Mouse (Mus musculus): ENCODE data around the gene Gje1. TPM values are rescaled to one million over a fixed set of nuclear protein-coding genes. Genes with fewer than 3 reads are reported as not detected.

The Gje1 gene
- total and polyA plus RNA-seq, 3 experiments, result not detected

- Histone ChIP-seq H3K27ac (ENCODE audit: insufficient read depth, low read depth) (no peak overlapping the region), H3K4me1 (ENCODE audit: control insufficient read depth in 1 of 2, insufficient read depth in 2 of 2) (no peaks in the 10 kb centered on the region), H3K79me2 (replicated peaks; ENCODE audit: control insufficient read depth, extremely low read depth, insufficient read depth, poor library complexity, severe bottlenecking) (no peaks in the 10 kb centered on the region), H3K36me3 (replicated peaks in 1 of 2; ENCODE audit: control insufficient read depth in 1 of 2, insufficient read depth in 1 of 2, low read length in 1 of 2) (peaks cover 21 to 43% of the 10 kb centered on the region in 2 experiments), H3K27me3 (replicated peaks) (no peaks in the 10 kb centered on the region), H3K4me2 (ENCODE audit: insufficient read depth, low read depth, poor library complexity, severe bottlenecking) (no peak overlapping the region), H3K4me3 (replicated peaks in 1 of 3; ENCODE audit: low read depth in 2 of 3, low read length in 2 of 3, poor library complexity in 1 of 3) (no peak overlapping the region), H3K9ac (ENCODE audit: insufficient read depth, low read depth) (no peak overlapping the region), H3K9me3 (replicated peaks; ENCODE audit: low read length) (no peaks in the 10 kb centered on the region)
- dilution Hi-C loops (cut with MboI; ENCODE audit: extremely low pct_ligation_motif_present, extremely low pct_unique_long_range_greater_than_20kb, low sequenced_read_pairs), result no loop called here
- TF ChIP-seq MAX (IDR thresholded peaks at IDR 0.05; ENCODE audit: low read length), result no peak
- in situ Hi-C loops (cut with MboI; ENCODE audit: low pct_ligation_motif_present, low pct_unique_long_range_greater_than_20kb, low sequenced_read_pairs), result no loop called here
- DNase-seq (ENCODE audit: extremely low read depth), result no peak
Measured at GRCm38 (mm10) chr10:14666147-14666546, 51.9 kb downstream of the Gje1 start.

Other genes starting within 250 kb of the Gje1 start
- gene Adgrg6, start 172.6 kb downstream of the Gje1 start, total RNA-seq (2012; rRNA removed), result not detected in 2 replicates
- not detected in 2 replicates for gene Adgrg6, start 172.6 kb downstream of the Gje1 start, total RNA-seq (2014; rRNA removed)
- not detected in 2 replicates for gene Adgrg6, start 172.6 kb downstream of the Gje1 start, polyA plus RNA-seq (2012; ENCODE audit: insufficient read length, low read depth)
- gene Vta1, start 12.7 kb downstream of the Gje1 start, total RNA-seq (2012; rRNA removed), result 49.8 and 50.0 TPM in 2 replicates
- 82.1 and 97.9 TPM in 2 replicates for gene Vta1, start 12.7 kb downstream of the Gje1 start, total RNA-seq (2014; rRNA removed)
- gene Vta1, start 12.7 kb downstream of the Gje1 start, polyA plus RNA-seq (2012; ENCODE audit: insufficient read length, low read depth), result 79.6 and 91.7 TPM in 2 replicates
- 0.25 TPM in 1 of 2 replicates, not detected in the other for gene Nmbr, start 12.6 kb downstream of the Gje1 start, total RNA-seq (2012; rRNA removed)
- 0.36 and 0.58 TPM in 2 replicates for gene Nmbr, start 12.6 kb downstream of the Gje1 start, total RNA-seq (2014; rRNA removed)
- 0.26 TPM in 1 of 2 replicates, not detected in the other for gene Nmbr, start 12.6 kb downstream of the Gje1 start, polyA plus RNA-seq (2012; ENCODE audit: insufficient read length, low read depth)

Measured in CH12.LX (cell line).